Mouse (Mus musculus) gastrocnemius, postnatal 14 days (tissue): ENCODE data around the gene Sod3. TPM values are rescaled to one million over a fixed set of nuclear protein-coding genes. Genes with fewer than 3 reads are reported as not detected.

ENCODE experiments used
- total RNA-seq, 2 experiments: library from RNA; stranded (reverse); gene quantifications; 2 replicates each; pipeline ENCODE4 v1.2.3; 2021

Gene Sod3
- total RNA-seq, 2 experiments from 2014 or later, result 7.2 to 7.3 TPM

Other genes starting within 250 kb of the Sod3 start
- gene Dhx15, start 173.3 kb upstream of the Sod3 start, total RNA-seq, result 10 to 100 TPM; 36.0 to 39.1 TPM
- gene Ccdc149, start 107.7 kb downstream of the Sod3 start, total RNA-seq, result 1 to 10 TPM; 2.2 to 2.6 TPM
- gene Lgi2, start 202.7 kb downstream of the Sod3 start, total RNA-seq, result 1 to 10 TPM; 2.6 to 3.5 TPM